Mouse (Mus musculus): ENCODE results near the gene Ceacam2. TPM values are rescaled to one million over a fixed set of nuclear protein-coding genes. Genes with fewer than 3 reads are reported as not detected.
"Not testable (repeated sequence)": the region's sequence is repeated elsewhere in the genome, so short reads cannot be mapped to it uniquely, and the experiment has no call there.

Gene Ceacam2
- polyA plus RNA-seq, 1 experiment from 2014 or later: not detected

DNA sequence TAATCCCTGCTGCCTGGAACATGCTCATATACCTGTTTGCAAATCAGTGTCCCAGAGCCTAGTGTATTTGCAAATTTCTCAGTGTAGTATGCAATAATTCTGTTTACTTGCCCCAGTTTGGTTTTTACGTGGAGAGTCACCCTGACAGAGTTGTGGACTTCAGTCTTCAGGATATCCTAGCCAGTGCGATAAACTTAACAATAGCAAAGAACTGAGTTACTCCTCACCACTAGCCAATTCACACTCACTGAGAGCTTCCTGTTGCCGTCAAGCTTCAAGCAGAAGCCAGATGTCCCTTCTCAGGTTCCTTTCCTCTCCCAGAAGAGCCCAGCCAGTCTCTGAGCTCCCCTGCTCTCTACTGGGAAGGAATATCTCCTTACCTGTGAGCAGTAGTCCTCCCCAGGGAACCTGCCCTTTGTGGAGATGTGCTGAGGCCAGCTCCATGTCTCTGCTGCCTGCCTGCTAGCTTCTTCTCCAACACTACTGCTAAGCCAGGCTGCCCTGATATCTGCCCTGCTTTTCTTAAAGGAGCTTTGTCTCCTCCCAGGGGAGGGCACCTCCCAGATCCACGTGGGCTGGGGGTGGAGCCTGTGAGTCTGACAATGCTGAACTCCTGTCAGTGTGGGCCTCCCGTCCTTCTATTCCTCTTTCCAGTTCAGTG is 62.4 kb downstream of the Ceacam2 start, which contains the start of gene Ceacam1:
TSS of gene Ceacam1 (minus strand) at position 513 of the 661 bp plus-strand sequence.
- not testable (repeated sequence) for H3K9ac ChIP-seq (ENCODE audit: low read length); ATAC-seq (ENCODE audit: insufficient read depth, low FRiP score, low TSS enrichment); H3K4me3 ChIP-seq (ENCODE audit: low read depth, low read length); H3K4me2 ChIP-seq (ENCODE audit: low read depth); H3K36me3 ChIP-seq (ENCODE audit: control insufficient read depth, insufficient read depth, low read length); H3K4me1 ChIP-seq (ENCODE audit: control insufficient read depth, insufficient read depth, low read length); H3K9me3 ChIP-seq (ENCODE audit: control insufficient read depth, low read length); H3K27me3 ChIP-seq (ENCODE audit: control insufficient read depth, insufficient read depth, low read length); H3K27ac ChIP-seq (ENCODE audit: low read depth, low read length)
- peak; percentile 19 for DNase-seq (ENCODE audit: low spot score)
- WGBS: 31% methylated on average over 5 of the region's 5 CpGs

DNA sequence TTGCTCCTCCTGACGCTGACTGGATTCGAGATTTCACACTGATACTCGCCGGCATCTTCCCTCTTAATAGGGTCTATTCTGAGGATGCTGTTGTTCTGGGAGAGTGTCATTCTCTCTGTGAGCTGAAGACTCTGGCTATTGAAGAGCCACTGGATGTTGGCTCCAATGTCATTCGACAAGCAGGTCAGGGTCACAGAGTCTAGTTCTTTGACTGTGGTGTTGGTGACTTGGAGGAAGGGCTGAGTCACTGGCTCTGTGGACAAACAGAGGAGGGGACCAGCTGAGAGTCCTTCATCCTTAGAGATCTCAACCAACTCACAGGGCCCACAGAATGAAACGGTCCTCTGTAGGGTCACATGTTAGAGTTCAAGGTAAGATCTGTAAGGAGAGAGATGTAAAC is 67.8 kb downstream of the Ceacam2 start:
- not testable (repeated sequence) for H3K4me2 ChIP-seq (ENCODE audit: low read depth); H3K4me3 ChIP-seq (ENCODE audit: low read depth, low read length); ATAC-seq (ENCODE audit: insufficient read depth, low FRiP score, low TSS enrichment); H3K9me3 ChIP-seq (ENCODE audit: control insufficient read depth, low read length); DNase-seq (ENCODE audit: low spot score); H3K27me3 ChIP-seq (ENCODE audit: control insufficient read depth, insufficient read depth, low read length); H3K9ac ChIP-seq (ENCODE audit: low read length); H3K4me1 ChIP-seq (ENCODE audit: control insufficient read depth, insufficient read depth, low read length); H3K27ac ChIP-seq (ENCODE audit: low read depth, low read length); H3K36me3 ChIP-seq (ENCODE audit: control insufficient read depth, insufficient read depth, low read length)
- WGBS: 89% methylated on average over 6 of the region's 6 CpGs

Other genes with a start within 250 kb of the Ceacam2 start
- gene Pafah1b3, start 241.9 kb downstream of the Ceacam2 start, polyA plus RNA-seq (2014; fragmentation: Nextera tagmentation; extraction: Ambion mirVana): 321 and 324 TPM in 2 replicates
- 0.32 and 1.0 TPM in 2 replicates for gene Prr19, start 238.4 kb downstream of the Ceacam2 start, polyA plus RNA-seq (2014; fragmentation: Nextera tagmentation; extraction: Ambion mirVana)
- gene Tmem145, start 233.8 kb downstream of the Ceacam2 start, polyA plus RNA-seq (2014; fragmentation: Nextera tagmentation; extraction: Ambion mirVana): 9.6 and 10.2 TPM in 2 replicates
- 12.9 and 14.7 TPM in 2 replicates for gene Megf8, start 222.7 kb downstream of the Ceacam2 start, polyA plus RNA-seq (2014; fragmentation: Nextera tagmentation; extraction: Ambion mirVana)
- not detected in 2 replicates for gene Cnfn, start 170.1 kb downstream of the Ceacam2 start, polyA plus RNA-seq (2014; fragmentation: Nextera tagmentation; extraction: Ambion mirVana)
- gene Lipe, start 141.1 kb downstream of the Ceacam2 start, polyA plus RNA-seq (2014; fragmentation: Nextera tagmentation; extraction: Ambion mirVana): 2.5 and 3.9 TPM in 2 replicates
- 0.34 TPM in 1 of 2 replicates, not detected in the other for gene Cxcl17, start 127.0 kb downstream of the Ceacam2 start, polyA plus RNA-seq (2014; fragmentation: Nextera tagmentation; extraction: Ambion mirVana)
- gene Ceacam1, start 62.3 kb downstream of the Ceacam2 start, polyA plus RNA-seq (2014; fragmentation: Nextera tagmentation; extraction: Ambion mirVana): 1.0 and 1.2 TPM in 2 replicates
- not detected in 2 replicates for gene Erich4, start 76.0 kb upstream of the Ceacam2 start, polyA plus RNA-seq (2014; fragmentation: Nextera tagmentation; extraction: Ambion mirVana)
- 22.4 and 23.2 TPM in 2 replicates for gene Dmac2, start 79.6 kb upstream of the Ceacam2 start, polyA plus RNA-seq (2014; fragmentation: Nextera tagmentation; extraction: Ambion mirVana)
- 0.88 and 1.7 TPM in 2 replicates for gene B3gnt8, start 86.8 kb upstream of the Ceacam2 start, polyA plus RNA-seq (2014; fragmentation: Nextera tagmentation; extraction: Ambion mirVana)
- 38.2 and 43.2 TPM in 2 replicates for gene Bckdha, start 119.1 kb upstream of the Ceacam2 start, polyA plus RNA-seq (2014; fragmentation: Nextera tagmentation; extraction: Ambion mirVana)
- 49.8 and 54.4 TPM in 2 replicates for gene Exosc5, start 119.3 kb upstream of the Ceacam2 start, polyA plus RNA-seq (2014; fragmentation: Nextera tagmentation; extraction: Ambion mirVana)
- 1.6 and 1.7 TPM in 2 replicates for gene Tmem91, start 135.3 kb upstream of the Ceacam2 start, polyA plus RNA-seq (2014; fragmentation: Nextera tagmentation; extraction: Ambion mirVana)
- 33.4 and 37.2 TPM in 2 replicates for gene B9d2, start 140.9 kb upstream of the Ceacam2 start, polyA plus RNA-seq (2014; fragmentation: Nextera tagmentation; extraction: Ambion mirVana)
- 1.2 and 1.6 TPM in 2 replicates for gene Tgfb1, start 147.1 kb upstream of the Ceacam2 start, polyA plus RNA-seq (2014; fragmentation: Nextera tagmentation; extraction: Ambion mirVana)
- gene Ccdc97, start 179.2 kb upstream of the Ceacam2 start, polyA plus RNA-seq (2014; fragmentation: Nextera tagmentation; extraction: Ambion mirVana): 35.7 and 39.5 TPM in 2 replicates
- 70.2 and 74.4 TPM in 2 replicates for gene Hnrnpul1, start 214.9 kb upstream of the Ceacam2 start, polyA plus RNA-seq (2014; fragmentation: Nextera tagmentation; extraction: Ambion mirVana)
- gene Axl, start 248.8 kb upstream of the Ceacam2 start, polyA plus RNA-seq (2014; fragmentation: Nextera tagmentation; extraction: Ambion mirVana): 29.9 and 33.7 TPM in 2 replicates